Comparison of ENCODE assay signal across 12 mouse cellular contexts in genomic region chr10:94479646-94480045, GRCm38 (mm10).
DNase-seq lines count a peak whose midpoint lies in the region; ATAC-seq and TF ChIP-seq lines count a peak whose summit lies in the region.
"Had no signal": no experiment of that assay in that cellular context is flagged by ENCODE, and none has a peak within 500 bp of the region (broad histone marks: within the 10 kb centered on the region; RNA-seq: fewer than 3 reads in every experiment).

No protein-coding gene starts in this region.

- H3K27me3 ChIP-seq in heart, embryonic 12.5 days (replicated peaks), result no peaks in the 10 kb centered on the region
- no peaks in the 10 kb centered on the region for H3K27me3 ChIP-seq in kidney, adult 2 months (replicated peaks; ENCODE audit: control insufficient read depth, insufficient read depth, low read length)
- H3K27me3 ChIP-seq: hindbrain, embryonic 12.5 days; neural tube, embryonic 12.5 days had no signal

- H3K4me1 ChIP-seq in heart, embryonic 12.5 days (replicated peaks), result peaks cover 14% of the 10 kb centered on the region; the same call in 1 of the 2 replicates
- peaks cover 17% of the 10 kb centered on the region for H3K4me1 ChIP-seq in brown adipose tissue, adult 24 weeks (ENCODE audit: control insufficient read depth, insufficient read depth, insufficient read length, low read length)
- H3K4me1 ChIP-seq in kidney, adult 2 months (ENCODE audit: control insufficient read depth, insufficient read depth, low read length), result no peaks in the 10 kb centered on the region
- H3K4me1 ChIP-seq: hindbrain, embryonic 12.5 days; neural tube, embryonic 12.5 days had no signal

- ATAC-seq in heart, embryonic 12.5 days (ENCODE audit: insufficient number of reproducible peaks, low FRiP score), result no peak

- no peaks in the 10 kb centered on the region for H3K36me3 ChIP-seq in heart, embryonic 12.5 days
- H3K36me3 ChIP-seq in kidney, adult 2 months (ENCODE audit: control insufficient read depth, insufficient read depth, low read length), result no peaks in the 10 kb centered on the region
- H3K36me3 ChIP-seq: hindbrain, embryonic 12.5 days; neural tube, embryonic 12.5 days had no signal

- WGBS in heart, embryonic 12.5 days, result 69% methylated on average over 13 of the region's 13 CpGs
- WGBS in kidney, adult 2 months, result 56% methylated on average over 13 of the region's 13 CpGs

- peak; percentile 99 for DNase-seq in heart, adult 11 months
- DNase-seq in kidney, adult 2 months, result peak; percentile 81
- peak; percentile 80 for DNase-seq in lung, postnatal 25 days (ENCODE audit: low spot score)
- no peak for DNase-seq in embryo, embryonic 10 days (ENCODE audit: low spot score)
- no peak for DNase-seq in urinary bladder, postnatal 4 days (ENCODE audit: low spot score in 2 of 2)
- no peak for DNase-seq in cerebellum, adult 9-11 months
- DNase-seq: cerebellum, adult 11-12 months had no signal

- no peak for TF ChIP-seq CTCF in kidney, adult 2 months (conservative IDR thresholded peaks at IDR 0.05; ENCODE audit: insufficient read depth, insufficient read length, low read depth, low read length)

- H3K9me3 ChIP-seq in heart, embryonic 12.5 days (replicated peaks), result peaks cover 7% of the 10 kb centered on the region

- no peak overlapping the region for H3K4me2 ChIP-seq in heart, embryonic 12.5 days
- H3K4me2 ChIP-seq: hindbrain, embryonic 12.5 days; neural tube, embryonic 12.5 days had no signal

- H3K4me3 ChIP-seq in heart, embryonic 12.5 days, result no peak overlapping the region
- H3K4me3 ChIP-seq in brown adipose tissue, adult 24 weeks (ENCODE audit: insufficient read depth, low read depth, low read length), result peak overlapping the region; percentile 58
- no peak overlapping the region for H3K4me3 ChIP-seq in kidney, adult 2 months (ENCODE audit: insufficient read depth, low read depth, low read length)
- H3K4me3 ChIP-seq: erythroblast, embryonic 14.5 days; hindbrain, embryonic 12.5 days; neural tube, embryonic 12.5 days had no signal

- H3K9ac ChIP-seq in heart, embryonic 12.5 days, result no peak overlapping the region
- H3K9ac ChIP-seq: hindbrain, embryonic 12.5 days; neural tube, embryonic 12.5 days had no signal

- H3K27ac ChIP-seq in heart, embryonic 12.5 days (ENCODE audit: poor library complexity, severe bottlenecking), result no peak overlapping the region
- H3K27ac ChIP-seq in brown adipose tissue, adult 24 weeks (replicated peaks; ENCODE audit: low read depth, low read length), result peak overlapping the region; percentile 99
- H3K27ac ChIP-seq in kidney, adult 2 months (ENCODE audit: insufficient read depth, low read depth, low read length), result peak overlapping the region; percentile 58
- H3K27ac ChIP-seq: hindbrain, embryonic 12.5 days; neural tube, embryonic 12.5 days had no signal

- TF ChIP-seq POLR2A in kidney, adult 2 months (IDR thresholded peaks at IDR 0.05; ENCODE audit: low read depth, low read length), result no peak

Comparison
In these comparisons a context has a peak if more than half of its experiments do, and no peak if none do; other contexts are left out.
1. DNase-seq: peak in heart, adult 11 months (single experiment), kidney, adult 2 months (single experiment) and lung, postnatal 25 days (single experiment); none in embryo, embryonic 10 days (single experiment), urinary bladder, postnatal 4 days (0 of 2) and cerebellum, adult 9-11 months (single experiment).